Mouse (Mus musculus): Measurements from ENCODE around the gene Lrfn3. TPM values are rescaled to one million over a fixed set of nuclear protein-coding genes. Genes with fewer than 3 reads are reported as not detected.

Lrfn3 gene
- polyA plus RNA-seq, 1 experiment from 2014 or later: 5.8 TPM

DNA sequence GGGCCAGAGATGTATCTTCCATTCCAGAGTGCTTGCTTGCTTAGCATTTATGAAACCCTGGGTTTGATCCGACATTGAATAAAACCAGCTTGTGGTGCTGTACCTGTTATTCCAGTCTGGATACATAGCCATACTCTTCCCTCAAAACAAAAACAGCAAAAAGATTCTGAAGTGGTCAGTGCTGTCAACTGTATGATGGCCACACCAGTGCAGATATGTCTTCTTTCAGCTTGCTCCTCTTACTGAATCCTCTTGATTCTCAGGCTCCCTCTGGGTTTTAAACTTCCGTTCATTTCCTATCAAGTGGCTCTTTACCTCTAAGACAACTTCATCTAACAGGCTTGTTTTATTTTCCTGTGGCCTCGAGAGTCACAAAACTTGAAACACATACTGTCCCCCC lies 38.8 kb downstream of the Lrfn3 start, which contains the start of gene Sdhaf1:
Gene Sdhaf1 (minus strand): TSS at position 101 of the 400 bp plus-strand sequence.
- peak within 1 kb of the TSS; percentile 43; the same call in 1 of the 2 replicates for H3K9ac ChIP-seq (ENCODE audit: low read depth, low read length)
- peak within 1 kb of the TSS; percentile 81 for H3K27ac ChIP-seq (ENCODE audit: low read depth, low read length)
- WGBS: 78% methylated on average over 3 of the region's 3 CpGs
- no peak for ATAC-seq (ENCODE audit: low FRiP score, low TSS enrichment)
- H3K36me3 ChIP-seq (ENCODE audit: control insufficient read depth, insufficient read depth, low read length): no peaks in the 10 kb centered on the region
- H3K27me3 ChIP-seq (ENCODE audit: control insufficient read depth, insufficient read depth, low read length): no peaks in the 10 kb centered on the region
- H3K4me2 ChIP-seq (replicated peaks; ENCODE audit: low read depth, low read length): peak within 1 kb of the TSS; percentile 48
- peaks cover 19% of the 10 kb centered on the region for H3K4me1 ChIP-seq (ENCODE audit: control insufficient read depth, insufficient read depth, low read length)
- H3K4me3 ChIP-seq (ENCODE audit: low read length): peak within 1 kb of the TSS; percentile 82
- peaks cover 3% of the 10 kb centered on the region; the same call in 1 of the 2 replicates for H3K9me3 ChIP-seq (ENCODE audit: control insufficient read depth, low read length)

DNA sequence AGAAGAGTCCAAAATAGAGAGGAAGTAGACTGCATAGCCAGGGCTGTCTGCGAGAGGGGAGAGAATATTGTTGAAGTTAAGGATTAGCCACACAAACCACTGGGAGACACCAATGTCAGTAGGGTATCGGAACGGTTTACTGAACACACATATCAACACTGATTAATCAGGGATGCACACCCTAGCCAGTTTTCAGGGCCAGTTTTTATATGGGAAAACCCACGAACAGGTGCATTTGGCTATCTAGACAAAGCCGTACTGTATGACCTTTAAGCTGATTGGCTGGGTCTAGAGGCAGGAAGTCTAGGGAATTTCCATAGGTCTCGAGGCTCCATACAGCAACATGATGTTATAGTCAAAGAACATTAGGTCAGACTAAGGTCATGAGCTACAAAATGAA lies 39.7 kb downstream of the Lrfn3 start:
- Histone ChIP-seq H3K27me3 (ENCODE audit: control insufficient read depth, insufficient read depth, low read length) (no peaks in the 10 kb centered on the region), H3K4me2 (replicated peaks; ENCODE audit: low read depth, low read length) (peak overlapping the region; percentile 48), H3K4me1 (ENCODE audit: control insufficient read depth, insufficient read depth, low read length) (peaks cover 19% of the 10 kb centered on the region), H3K9ac (ENCODE audit: low read depth, low read length) (peak overlapping the region; percentile 43; the same call in 1 of the 2 replicates), H3K36me3 (ENCODE audit: control insufficient read depth, insufficient read depth, low read length) (no peaks in the 10 kb centered on the region), H3K9me3 (ENCODE audit: control insufficient read depth, low read length) (peaks cover 3% of the 10 kb centered on the region; the same call in 1 of the 2 replicates), H3K27ac (ENCODE audit: low read depth, low read length) (peak overlapping the region; percentile 81), H3K4me3 (ENCODE audit: low read length) (peak overlapping the region; percentile 82)
- 40% methylated on average over 6 of the region's 6 CpGs for WGBS
- ATAC-seq (ENCODE audit: low FRiP score, low TSS enrichment): no peak

DNA sequence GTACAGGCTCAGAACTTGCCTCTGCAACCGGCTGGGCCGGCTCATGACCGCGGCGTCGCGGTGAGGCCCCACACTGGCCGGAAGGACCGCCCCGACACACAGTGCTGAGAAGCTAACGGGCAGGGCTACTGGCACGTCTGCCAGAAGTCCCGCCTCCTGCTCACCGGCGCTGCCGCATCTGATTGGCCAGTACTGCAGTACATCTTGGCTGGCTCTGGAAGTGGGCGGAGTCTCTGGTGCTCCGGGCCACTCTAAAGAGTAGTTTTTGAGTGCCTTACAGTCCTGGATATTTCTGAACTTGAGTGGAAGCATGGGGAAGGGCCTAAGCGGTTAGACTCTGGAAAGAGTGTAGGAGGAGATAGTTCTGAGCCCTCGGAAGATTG lies 40.3 kb downstream of the Lrfn3 start:
- no peaks in the 10 kb centered on the region for H3K27me3 ChIP-seq (ENCODE audit: control insufficient read depth, insufficient read depth, low read length)
- H3K4me1 ChIP-seq (ENCODE audit: control insufficient read depth, insufficient read depth, low read length): peaks cover 16% of the 10 kb centered on the region
- peak overlapping the region; percentile 84 for H3K27ac ChIP-seq (ENCODE audit: low read depth, low read length)

DNA sequence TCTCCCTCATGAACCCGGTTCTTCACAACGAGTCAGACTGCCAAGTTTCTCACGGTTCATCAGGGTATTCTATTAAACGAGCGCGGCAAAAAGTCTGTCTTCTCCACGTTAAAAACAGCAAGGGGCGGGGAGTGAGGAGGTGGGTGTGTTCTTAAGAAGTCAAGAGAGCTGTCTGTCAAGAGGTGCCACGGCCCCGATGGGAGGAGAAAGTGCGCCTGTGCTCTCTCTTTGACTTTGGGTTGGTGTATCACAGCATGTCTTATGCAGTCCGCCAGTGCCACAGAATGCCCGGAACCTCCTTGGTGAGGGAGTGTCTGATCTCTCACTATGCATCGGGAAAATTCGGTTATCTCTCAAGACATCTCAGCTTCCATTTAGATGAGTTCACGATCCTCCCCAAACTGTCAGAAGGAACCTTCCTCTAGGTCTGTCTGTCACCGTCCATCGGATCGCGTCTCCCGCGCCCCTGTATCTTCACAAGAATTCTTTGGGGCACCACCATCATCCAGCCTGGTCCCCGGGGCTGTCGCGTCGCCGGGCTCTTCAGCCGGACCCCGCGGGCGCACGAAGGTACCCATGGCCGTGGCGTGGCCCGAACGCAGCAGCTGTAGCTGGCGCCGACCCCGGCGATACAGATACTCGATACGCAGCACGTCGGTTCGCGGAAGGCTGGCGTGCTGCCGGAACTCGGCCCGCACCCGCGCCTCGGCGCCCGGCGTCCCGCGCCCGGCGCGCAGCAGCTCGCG lies 40.9 kb downstream of the Lrfn3 start, which contains the start of gene E130208F15Rik:
Gene E130208F15Rik (plus strand): TSS at position 202 of the 746 bp plus-strand sequence.
- Histone ChIP-seq H3K9ac (ENCODE audit: low read depth, low read length) (peak within 1 kb of the TSS; percentile 78), H3K4me3 (ENCODE audit: low read length) (peak within 1 kb of the TSS; percentile 82), H3K4me1 (ENCODE audit: control insufficient read depth, insufficient read depth, low read length) (peaks cover 13% of the 10 kb centered on the region), H3K27ac (ENCODE audit: low read depth, low read length) (peak within 1 kb of the TSS; percentile 84), H3K4me2 (replicated peaks; ENCODE audit: low read depth, low read length) (peak within 1 kb of the TSS; percentile 79), H3K9me3 (ENCODE audit: control insufficient read depth, low read length) (peaks cover 3% of the 10 kb centered on the region; the same call in 1 of the 2 replicates), H3K27me3 (ENCODE audit: control insufficient read depth, insufficient read depth, low read length) (no peaks in the 10 kb centered on the region), H3K36me3 (ENCODE audit: control insufficient read depth, insufficient read depth, low read length) (no peaks in the 10 kb centered on the region)
- under 1% methylated on average over 63 of the region's 63 CpGs for WGBS
- peak; percentile 65 for ATAC-seq (ENCODE audit: low FRiP score, low TSS enrichment)

More for the DNA sequence above, 40.3 kb downstream of the Lrfn3 start:
- Histone ChIP-seq H3K4me3 (ENCODE audit: low read length) (peak overlapping the region; percentile 82), H3K9me3 (ENCODE audit: control insufficient read depth, low read length) (peaks cover 3% of the 10 kb centered on the region; the same call in 1 of the 2 replicates), H3K4me2 (replicated peaks; ENCODE audit: low read depth, low read length) (peak overlapping the region; percentile 79), H3K9ac (ENCODE audit: low read depth, low read length) (peak overlapping the region; percentile 78), H3K36me3 (ENCODE audit: control insufficient read depth, insufficient read depth, low read length) (no peaks in the 10 kb centered on the region)
- peak; percentile 98 for ATAC-seq (ENCODE audit: low FRiP score, low TSS enrichment)
- WGBS: under 1% methylated on average over 20 of the region's 20 CpGs

DNA sequence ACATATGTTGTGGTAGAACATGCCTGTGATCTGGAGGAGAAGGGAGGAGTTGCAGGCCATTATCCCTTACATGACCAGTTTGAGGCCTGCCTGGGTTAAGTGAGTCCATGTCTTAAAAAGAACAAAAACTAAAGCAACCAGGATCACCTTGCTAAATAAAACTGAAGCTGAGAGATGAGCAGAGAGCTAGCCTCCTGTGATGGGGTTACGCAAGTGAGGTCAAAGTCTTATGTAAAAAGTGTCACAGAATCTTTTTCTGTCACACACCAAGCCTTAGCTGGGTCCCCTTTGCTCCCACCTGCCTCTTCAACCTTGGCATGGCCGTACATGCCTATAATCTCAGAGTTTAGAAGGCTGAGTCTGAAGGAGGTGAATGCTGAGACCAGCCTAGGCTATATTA lies 41.6 kb downstream of the Lrfn3 start:
- H3K9ac ChIP-seq (ENCODE audit: low read depth, low read length): no peak overlapping the region
- no peak overlapping the region for H3K27ac ChIP-seq (ENCODE audit: low read depth, low read length)
- peaks cover 3% of the 10 kb centered on the region; the same call in 1 of the 2 replicates for H3K9me3 ChIP-seq (ENCODE audit: control insufficient read depth, low read length)
- peak overlapping the region; percentile 82; the same call in 1 of the 2 replicates for H3K4me3 ChIP-seq (ENCODE audit: low read length)
- H3K4me1 ChIP-seq (ENCODE audit: control insufficient read depth, insufficient read depth, low read length): peaks cover 13% of the 10 kb centered on the region
- no peak for ATAC-seq (ENCODE audit: low FRiP score, low TSS enrichment)
- 82% methylated on average over 2 of the region's 2 CpGs for WGBS
- no peaks in the 10 kb centered on the region for H3K27me3 ChIP-seq (ENCODE audit: control insufficient read depth, insufficient read depth, low read length)
- no peaks in the 10 kb centered on the region for H3K36me3 ChIP-seq (ENCODE audit: control insufficient read depth, insufficient read depth, low read length)
- peak overlapping the region; percentile 79 for H3K4me2 ChIP-seq (replicated peaks; ENCODE audit: low read depth, low read length)

DNA sequence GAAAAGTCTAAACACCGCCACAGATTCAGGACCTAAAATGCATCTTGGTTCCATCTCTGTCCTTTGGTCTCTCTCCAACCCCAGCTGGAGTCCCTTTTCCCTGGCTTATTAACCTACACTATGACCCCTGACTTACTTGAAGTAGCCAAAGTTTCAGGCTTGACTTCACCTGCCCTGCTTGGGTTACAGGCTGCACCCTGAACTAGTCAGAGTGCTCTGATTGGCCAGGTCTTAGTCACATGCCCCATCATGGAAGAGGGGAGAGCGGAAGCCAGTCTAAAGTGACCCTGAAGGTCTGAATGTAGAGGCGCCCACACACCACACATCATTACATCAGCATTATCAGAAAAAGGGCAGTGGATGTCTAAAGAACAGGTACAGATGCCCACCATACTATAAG lies 44.4 kb downstream of the Lrfn3 start:
- no peaks in the 10 kb centered on the region for H3K9me3 ChIP-seq (ENCODE audit: control insufficient read depth, low read length)
- H3K27ac ChIP-seq (ENCODE audit: low read depth, low read length): no peak overlapping the region
- no peaks in the 10 kb centered on the region for H3K27me3 ChIP-seq (ENCODE audit: control insufficient read depth, insufficient read depth, low read length)
- H3K4me3 ChIP-seq (ENCODE audit: low read length): no peak overlapping the region
- H3K36me3 ChIP-seq (ENCODE audit: control insufficient read depth, insufficient read depth, low read length): no peaks in the 10 kb centered on the region
- WGBS: 70% methylated on average over 3 of the region's 3 CpGs
- no peak overlapping the region for H3K4me2 ChIP-seq (replicated peaks; ENCODE audit: low read depth, low read length)
- no peak for ATAC-seq (ENCODE audit: low FRiP score, low TSS enrichment)
- peaks cover 21% of the 10 kb centered on the region for H3K4me1 ChIP-seq (ENCODE audit: control insufficient read depth, insufficient read depth, low read length)
- H3K9ac ChIP-seq (ENCODE audit: low read depth, low read length): no peak overlapping the region

DNA sequence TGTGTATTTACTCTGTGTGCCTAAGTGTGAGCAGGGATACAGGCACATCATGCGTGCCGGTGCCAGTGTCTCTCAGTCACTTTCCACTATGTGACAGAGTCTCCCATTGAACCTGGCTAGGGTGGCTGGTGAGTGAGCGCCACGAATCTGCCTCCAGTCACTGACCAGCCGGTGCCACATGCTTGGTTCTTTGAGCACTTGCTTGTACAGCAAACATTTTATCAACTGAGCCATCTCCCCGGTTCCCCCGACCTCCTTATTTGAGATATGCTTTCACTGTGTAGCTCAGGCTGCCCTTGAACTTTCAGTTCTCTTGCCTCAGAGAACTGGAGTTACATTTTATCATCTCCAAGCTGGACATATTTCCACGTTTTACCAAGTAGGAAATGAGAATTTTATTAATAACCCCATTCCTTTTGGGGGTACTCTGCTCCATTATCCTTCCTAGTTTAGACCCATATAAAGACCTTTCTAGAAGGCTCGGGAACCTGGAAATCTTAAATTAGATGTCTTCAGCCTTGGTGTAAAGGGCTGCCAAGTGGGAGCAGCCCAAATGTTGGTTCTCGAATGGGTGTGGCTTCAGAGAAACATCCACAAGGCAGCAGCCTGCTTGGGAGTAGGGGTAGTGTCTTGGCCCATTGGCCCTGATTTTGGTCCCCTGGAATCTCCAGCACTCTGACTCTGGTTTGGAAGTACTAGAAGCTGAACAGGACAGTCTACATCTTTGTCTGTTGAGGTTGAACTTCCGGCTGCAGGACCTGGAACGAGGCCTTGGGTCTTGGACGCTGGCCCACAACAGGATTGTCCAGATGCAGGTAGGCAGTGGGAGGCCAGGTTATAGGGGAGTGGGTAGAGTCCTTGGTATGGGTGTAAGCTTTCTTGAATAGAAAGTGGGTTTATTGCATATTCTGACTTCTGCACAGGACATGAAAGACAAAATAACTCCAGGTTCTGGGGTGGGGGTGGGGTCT lies 46.7 kb downstream of the Lrfn3 start:
- Histone ChIP-seq H3K27ac (ENCODE audit: low read depth, low read length) (no peak overlapping the region), H3K9me3 (ENCODE audit: control insufficient read depth, low read length) (no peaks in the 10 kb centered on the region), H3K27me3 (ENCODE audit: control insufficient read depth, insufficient read depth, low read length) (no peaks in the 10 kb centered on the region), H3K4me3 (ENCODE audit: low read length) (peak overlapping the region; percentile 43), H3K4me1 (ENCODE audit: control insufficient read depth, insufficient read depth, low read length) (peaks cover 10% of the 10 kb centered on the region; the same call in 1 of the 2 replicates), H3K9ac (ENCODE audit: low read depth, low read length) (peak overlapping the region; percentile 58), H3K36me3 (ENCODE audit: control insufficient read depth, insufficient read depth, low read length) (peaks cover 4% of the 10 kb centered on the region; the same call in 1 of the 2 replicates), H3K4me2 (replicated peaks; ENCODE audit: low read depth, low read length) (peak overlapping the region; percentile 51)
- no peak for ATAC-seq (ENCODE audit: low FRiP score, low TSS enrichment)
- 69% methylated on average over 13 of the region's 13 CpGs for WGBS

DNA sequence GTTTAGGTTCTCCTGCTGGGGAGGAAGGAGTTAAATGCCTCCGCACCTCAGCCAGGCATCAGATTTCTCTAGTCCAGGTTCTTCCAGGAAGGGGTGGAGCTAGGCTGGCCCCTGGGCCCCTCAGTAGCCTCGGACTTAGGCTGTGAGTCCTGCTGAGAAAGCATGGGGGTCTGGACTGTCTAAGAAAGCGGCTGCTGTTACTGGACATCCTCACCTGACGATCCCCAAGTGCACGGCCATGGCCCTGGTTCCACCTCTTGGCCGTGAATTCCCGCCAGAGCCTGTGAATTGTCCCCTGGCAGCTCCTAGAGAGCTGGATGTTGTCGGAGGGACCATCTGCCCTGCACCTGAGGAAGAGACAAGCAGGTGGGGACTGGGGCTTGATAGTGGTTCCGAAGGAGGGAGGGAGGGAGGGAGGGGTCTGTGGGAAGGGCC lies 47.8 kb downstream of the Lrfn3 start, which contains the start of gene Syne4:
Gene Syne4 (plus strand): TSS at position 87 of the 435 bp plus-strand sequence.
- H3K9ac ChIP-seq (ENCODE audit: low read depth, low read length): peak within 1 kb of the TSS; percentile 58
- peaks cover 6% of the 10 kb centered on the region; the same call in 1 of the 2 replicates for H3K36me3 ChIP-seq (ENCODE audit: control insufficient read depth, insufficient read depth, low read length)
- peaks cover 9% of the 10 kb centered on the region; the same call in 1 of the 2 replicates for H3K4me1 ChIP-seq (ENCODE audit: control insufficient read depth, insufficient read depth, low read length)
- WGBS: 0% methylated on average over 9 of the region's 9 CpGs
- peak within 1 kb of the TSS; percentile 43 for H3K4me3 ChIP-seq (ENCODE audit: low read length)
- H3K9me3 ChIP-seq (ENCODE audit: control insufficient read depth, low read length): no peaks in the 10 kb centered on the region
- peak within 1 kb of the TSS; percentile 51 for H3K4me2 ChIP-seq (replicated peaks; ENCODE audit: low read depth, low read length)
- H3K27ac ChIP-seq (ENCODE audit: low read depth, low read length): peak within 1 kb of the TSS; percentile 71; the same call in 1 of the 2 replicates
- ATAC-seq (ENCODE audit: low FRiP score, low TSS enrichment): peak; percentile 83
- H3K27me3 ChIP-seq (ENCODE audit: control insufficient read depth, insufficient read depth, low read length): no peaks in the 10 kb centered on the region

Data from kidney, embryonic 14.5 days (tissue).